8 mouse cellular contexts compared by ENCODE assay signal in genomic region chr5:33936120-33936707, GRCm38 (mm10). TPM values are rescaled to one million over a fixed set of nuclear protein-coding genes. Genes with fewer than 3 reads are reported as not detected.
DNase-seq lines count a peak whose midpoint lies in the region; ATAC-seq lines count a peak whose summit lies in the region.

Gene Nelfa, minus strand, starts transcription at chr5:33936413.

- H3K27me3 ChIP-seq in forebrain, embryonic 14.5 days (replicated peaks; ENCODE audit: control insufficient read depth, insufficient read depth, low read length): no peaks in the 10 kb centered on the region
- H3K27me3 ChIP-seq in neural tube, embryonic 15.5 days (replicated peaks): no peaks in the 10 kb centered on the region

- DNase-seq in ES-CJ7 (ENCODE audit: low read depth, low spot score): peak; percentile 97
- DNase-seq in cerebellum, adult 11 months: peak; percentile 98
- DNase-seq in forebrain, embryonic 14.5 days (ENCODE audit: low spot score): peak; percentile 100
- peak; percentile 98 to 99 for DNase-seq in heart, postnatal 14 days
- peak; percentile 99 for DNase-seq in layer of hippocampus, adult 11-12 months (ENCODE audit: low spot score)
- peak; percentile 99 for DNase-seq in lung, adult 18-20 months
- DNase-seq in testis, postnatal 14 days (ENCODE audit: low spot score): peak; percentile 97

- peak within 1 kb of the TSS; percentile 88 for H3K9ac ChIP-seq in forebrain, embryonic 14.5 days (ENCODE audit: low read length)
- peak within 1 kb of the TSS; percentile 82 for H3K9ac ChIP-seq in neural tube, embryonic 15.5 days (replicated peaks)

- peak within 1 kb of the TSS; percentile 67 for H3K4me2 ChIP-seq in forebrain, embryonic 14.5 days (ENCODE audit: low read length)
- H3K4me2 ChIP-seq in neural tube, embryonic 15.5 days: peak within 1 kb of the TSS; percentile 70

- intact Hi-C loops in heart, postnatal 14 days (cut with DNase I): loop anchor here (5.0 to 10.0 kb wide), 2 partner anchors 114 to 281 kb away; partner anchors contain the start of genes Nsd2, Slbp, Tacc3 and Tmem129

- ATAC-seq in forebrain, embryonic 14.5 days: peak; percentile 98
- peak; percentile 98 for ATAC-seq in neural tube, embryonic 15.5 days (ENCODE audit: low FRiP score)

- 0% methylated on average over 58 of the region's 61 CpGs for WGBS in forebrain, embryonic 14.5 days
- under 1% methylated on average over 61 of the region's 61 CpGs for WGBS in neural tube, embryonic 15.5 days

- H3K36me3 ChIP-seq in forebrain, embryonic 14.5 days (ENCODE audit: control insufficient read depth, insufficient read depth, low read length): peaks cover 4% of the 10 kb centered on the region; the same call in 1 of the 2 replicates
- H3K36me3 ChIP-seq in neural tube, embryonic 15.5 days: 0 out of 2 replicates have a peak, but pooled peaks cover 8% of the 10 kb centered on the region

- no peaks in the 10 kb centered on the region for H3K9me3 ChIP-seq in forebrain, embryonic 14.5 days (replicated peaks; ENCODE audit: control insufficient read depth, low read length)
- no peaks in the 10 kb centered on the region for H3K9me3 ChIP-seq in neural tube, embryonic 15.5 days (replicated peaks)

- H3K4me3 ChIP-seq in forebrain, embryonic 14.5 days (ENCODE audit: low read depth, low read length): peak within 1 kb of the TSS; percentile 84
- H3K4me3 ChIP-seq in neural tube, embryonic 15.5 days (replicated peaks): peak within 1 kb of the TSS; percentile 74

- peaks cover 14% of the 10 kb centered on the region for H3K4me1 ChIP-seq in forebrain, embryonic 14.5 days (ENCODE audit: control insufficient read depth, insufficient read depth, low read length)
- H3K4me1 ChIP-seq in neural tube, embryonic 15.5 days: peaks cover 26% of the 10 kb centered on the region

- H3K27ac ChIP-seq in forebrain, embryonic 14.5 days (ENCODE audit: low read depth, low read length): peak within 1 kb of the TSS; percentile 92
- peak within 1 kb of the TSS; percentile 93 for H3K27ac ChIP-seq in neural tube, embryonic 15.5 days (replicated peaks)

RNA-seq across cellular contexts. Expression of gene Nelfa, which starts in this region (rescaled TPM):
- polyA plus RNA-seq in forebrain, embryonic 14.5 days (2014; fragmentation: Nextera tagmentation; extraction: Ambion mirVana): 38.0 and 45.5 TPM in 2 replicates
- 10 to 100 TPM; 11.6 to 12.8 TPM for total RNA-seq in heart, postnatal 14 days (2021)
- polyA plus RNA-seq in neural tube, embryonic 15.5 days (2015; fragmentation: Nextera tagmentation; extraction: Ambion mirVana): 33.8 and 43.9 TPM in 2 replicates

Comparison
In these comparisons a context has a peak if more than half of its experiments do, and no peak if none do; other contexts are left out.
1. Peak in every context shown above with its lines: DNase-seq, ATAC-seq, H3K4me3 ChIP-seq and H3K27ac ChIP-seq.